Mouse (Mus musculus) c-Kit-positive CD71-positive TER-119-positive erythroid progenitor cells, embryonic 14.5 days (primary cell): ENCODE data around the gene Vhl.

Experiments
- DNase-seq: peaks from one replicate; pipeline ENCODE4 v3.0.0-alpha.2; 2013; ENCODE audit warnings: low spot score

Gene Vhl

GRCm38 (mm10) chr6:113624989-113625770, 1.4 kb downstream of the Vhl start:
- no peak for DNase-seq

- no peak for DNase-seq
These were observed 6.6 kb downstream of the Vhl start for GRCm38 (mm10) chr6:113630322-113630721.

- no peak for DNase-seq
These were observed 9.1 kb downstream of the Vhl start for GRCm38 (mm10) chr6:113632863-113633262.

- peak; percentile 91 for DNase-seq
These were observed 14.7 kb downstream of the Vhl start, which contains the start of gene Irak2 for GRCm38 (mm10) chr6:113638302-113639040. TSS of gene Irak2 (plus strand) at chr6:113638467.

- DNase-seq: no peak
These were observed 15.4 kb downstream of the Vhl start for GRCm38 (mm10) chr6:113639201-113639600.

- no peak for DNase-seq
These were observed 18.8 kb downstream of the Vhl start for GRCm38 (mm10) chr6:113642605-113643004.

- DNase-seq: no peak
These were observed 19.3 kb downstream of the Vhl start for GRCm38 (mm10) chr6:113643021-113643420.

GRCm38 (mm10) chr6:113643967-113644366, 20.2 kb downstream of the Vhl start:
- DNase-seq: no peak

GRCm38 (mm10) chr6:113644808-113645207, 21.0 kb downstream of the Vhl start:
- no peak for DNase-seq

GRCm38 (mm10) chr6:113649346-113650196, 25.8 kb downstream of the Vhl start:
- no peak for DNase-seq

GRCm38 (mm10) chr6:113650197-113650640, 26.5 kb downstream of the Vhl start:
- no peak for DNase-seq

GRCm38 (mm10) chr6:113651626-113652025, 27.9 kb downstream of the Vhl start:
- DNase-seq: peak; percentile 53

- DNase-seq: no peak
These were observed 29.8 kb downstream of the Vhl start for GRCm38 (mm10) chr6:113653551-113653950.

- no peak for DNase-seq
These were observed 30.3 kb downstream of the Vhl start for GRCm38 (mm10) chr6:113654102-113654501.

GRCm38 (mm10) chr6:113654753-113655397, 31.1 kb downstream of the Vhl start:
- no peak for DNase-seq

GRCm38 (mm10) chr6:113655475-113655874, 31.7 kb downstream of the Vhl start:
- DNase-seq: no peak

- DNase-seq: no peak
These were observed 33.1 kb downstream of the Vhl start for GRCm38 (mm10) chr6:113656847-113657246.

- no peak for DNase-seq
These were observed 34.5 kb downstream of the Vhl start for GRCm38 (mm10) chr6:113658226-113658625.

GRCm38 (mm10) chr6:113659648-113660491, 36.1 kb downstream of the Vhl start:
- no peak for DNase-seq

GRCm38 (mm10) chr6:113660492-113661352, 37.0 kb downstream of the Vhl start:
- no peak for DNase-seq
